Mouse (Mus musculus) midbrain, embryonic 14.5 days (tissue): ENCODE data around the gene Tsc22d3. TPM values are rescaled to one million over a fixed set of nuclear protein-coding genes. Genes with fewer than 3 reads are reported as not detected.

Experiments used
- ATAC-seq: fragments of 200-750 bp; cut with Nextera tagmentation; 2 replicates; pipeline ENCODE4 v1.8.0; 2017; ENCODE audit warnings: moderate number of reproducible peaks, moderate library complexity; ENCODE audit not compliant: low FRiP score, low TSS enrichment
- DNase-seq: peaks from one replicate; pipeline ENCODE4 v3.0.0-alpha.2; 2015
- H3K27ac ChIP-seq: fragments of 300-500 bp; sonication (generic); replicated peaks from 2 replicates; pipeline ENCODE4 v1.5.1; 2014; ENCODE audit warnings: mild to moderate bottlenecking, low read depth, low read length, moderate library complexity
- H3K27me3 ChIP-seq: fragments of 300-500 bp; sonication (generic); 2 replicates; pipeline ENCODE4 v1.6.1; 2014; ENCODE audit warnings: low read length, control low read depth, mixed read lengths; ENCODE audit not compliant: control insufficient read depth, insufficient read depth
- H3K36me3 ChIP-seq: fragments of 300-500 bp; sonication (generic); 2 replicates; pipeline ENCODE4 v1.6.1; 2014; ENCODE audit warnings: low read length, control low read depth; ENCODE audit not compliant: control insufficient read depth, insufficient read depth
- H3K4me1 ChIP-seq: fragments of 300-500 bp; sonication (generic); 2 replicates; pipeline ENCODE4 v1.6.1; 2014; ENCODE audit warnings: mild to moderate bottlenecking, antibody characterized with exemption, low read length, control low read depth; ENCODE audit not compliant: control insufficient read depth, insufficient read depth
- H3K4me2 ChIP-seq: fragments of 300-500 bp; sonication (generic); 2 replicates; pipeline ENCODE4 v1.6.1; 2014; ENCODE audit warnings: mild to moderate bottlenecking, low read length, moderate library complexity
- H3K4me3 ChIP-seq: fragments of 300-500 bp; sonication (generic); replicated peaks from 2 replicates; pipeline ENCODE4 v1.5.1; 2014; ENCODE audit warnings: low read depth, low read length
- H3K9ac ChIP-seq: fragments of 300-500 bp; sonication (generic); replicated peaks from 2 replicates; pipeline ENCODE4 v1.6.1; 2014; ENCODE audit warnings: mild to moderate bottlenecking, low read length, moderate library complexity
- H3K9me3 ChIP-seq: fragments of 300-500 bp; sonication (generic); 2 replicates; pipeline ENCODE4 v1.6.1; 2016; ENCODE audit warnings: low read length, control low read depth, mixed read lengths; ENCODE audit not compliant: control insufficient read depth
- WGBS: fragments of 180-500 bp; shearing (Covaris S2); extraction: QIAGEN DNeasy Blood & Tissue Kit; methylation state at CpG from one replicate; pipeline ENCODE4 v1.1.7; 2014; 5-methylcytosine and 5-hydroxymethylcytosine counted together
- polyA plus RNA-seq: library from polyadenylated mRNA; unstranded; fragments of >200 nt; fragmentation: Nextera tagmentation; extraction: Ambion mirVana; gene quantifications from 2 replicates; pipeline ENCODE4 v1.2.1, GENCODE M21; 2014

Gene Tsc22d3
- polyA plus RNA-seq, 1 experiment from 2014 or later = 127 TPM

DNA sequence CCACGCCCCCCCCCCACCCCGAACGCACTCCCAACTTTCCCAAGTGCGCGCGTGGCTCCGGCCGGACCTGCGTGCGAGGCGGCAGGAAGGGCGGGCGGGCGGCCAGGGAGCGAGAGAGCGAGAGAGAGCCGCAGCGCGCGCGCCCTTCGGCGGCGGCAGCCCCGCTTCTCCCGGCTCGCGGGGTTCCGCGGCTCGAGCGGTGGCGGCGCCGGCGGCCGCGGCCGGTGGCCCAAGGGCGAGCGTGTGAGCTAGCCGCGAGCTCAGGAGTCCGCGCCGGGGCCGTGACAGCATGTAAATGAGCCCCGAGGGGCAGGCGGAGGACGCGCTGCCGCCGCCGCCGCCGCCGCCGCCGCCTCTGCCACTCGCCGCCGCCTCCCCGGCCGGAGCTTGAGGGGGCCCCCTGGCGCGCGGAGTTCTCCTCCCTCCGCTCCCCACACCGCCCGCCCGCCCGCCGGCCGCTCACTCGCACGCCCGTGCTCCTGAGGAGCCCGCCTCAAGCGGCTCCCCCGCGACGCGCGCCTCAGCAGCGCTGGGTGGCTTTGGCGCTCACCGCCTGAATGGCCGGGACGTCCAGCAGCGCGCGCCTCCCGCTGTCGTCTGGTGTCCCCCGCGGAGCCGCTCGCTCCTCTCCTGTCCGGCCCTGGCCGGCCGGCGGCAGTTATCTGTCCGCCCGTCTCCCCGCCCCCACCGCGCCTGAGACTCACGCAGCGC lies 1.5 kb downstream of the Tsc22d3 start:
- Histone ChIP-seq H3K27ac (no peak overlapping the region), H3K9ac (0 out of 2 replicates have a peak overlapping the region, but pooled peaks have one; percentile 20), H3K4me2 (peak overlapping the region; percentile 73), H3K9me3 (no peaks in the 10 kb centered on the region), H3K27me3 (peaks cover 29% of the 10 kb centered on the region), H3K4me3 (peak overlapping the region; percentile 48), H3K4me1 (no peaks in the 10 kb centered on the region), H3K36me3 (no peaks in the 10 kb centered on the region)
- 22% methylated on average over 41 of the region's 109 CpGs for WGBS
- DNase-seq (peak; percentile 66), ATAC-seq (peak; percentile 78; the same call in 1 of the 2 replicates)

DNA sequence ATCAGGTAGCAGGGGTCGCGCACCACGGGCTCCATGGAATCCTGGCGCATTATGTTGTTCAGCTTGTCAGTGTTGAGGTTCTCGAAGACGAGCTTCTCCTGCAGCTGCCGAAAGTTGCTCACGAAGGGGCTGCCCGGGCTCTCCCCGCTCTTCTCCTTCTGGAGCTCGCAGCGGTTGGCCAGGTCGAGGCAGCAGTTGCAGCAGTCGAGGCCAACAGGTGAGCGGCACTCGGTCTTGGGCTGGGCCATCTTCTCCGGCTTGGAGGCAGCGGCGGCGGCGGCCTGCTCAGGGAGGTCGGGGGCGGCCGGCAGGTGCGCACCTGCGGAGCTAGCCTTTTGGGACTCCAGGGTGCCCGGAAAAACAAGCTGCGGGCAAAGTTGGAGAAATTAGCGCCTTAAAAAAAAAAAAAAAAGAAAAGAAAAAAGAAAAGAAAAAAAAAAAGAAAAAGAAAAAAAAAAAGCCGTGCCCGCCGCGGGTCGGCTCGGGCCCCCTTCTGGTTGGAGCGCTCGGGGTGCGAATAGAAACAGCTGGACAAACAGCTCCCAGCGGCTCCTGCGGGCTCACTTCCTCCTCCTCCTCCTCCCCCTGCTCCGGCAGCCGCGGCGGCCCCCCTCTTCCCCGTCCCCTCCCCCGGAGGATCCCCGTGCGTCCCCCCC lies 2.1 kb downstream of the Tsc22d3 start:
- no peaks in the 10 kb centered on the region for H3K9me3 ChIP-seq
- H3K36me3 ChIP-seq = no peaks in the 10 kb centered on the region
- H3K27me3 ChIP-seq = peaks cover 29% of the 10 kb centered on the region
- H3K4me1 ChIP-seq = no peaks in the 10 kb centered on the region
- 25% methylated on average over 35 of the region's 48 CpGs for WGBS
- no peak overlapping the region for H3K27ac ChIP-seq
- peak overlapping the region; percentile 73 for H3K4me2 ChIP-seq
- ATAC-seq (no peak), DNase-seq (peak; percentile 9)
- no peak overlapping the region for H3K9ac ChIP-seq
- H3K4me3 ChIP-seq = peak overlapping the region; percentile 48

DNA sequence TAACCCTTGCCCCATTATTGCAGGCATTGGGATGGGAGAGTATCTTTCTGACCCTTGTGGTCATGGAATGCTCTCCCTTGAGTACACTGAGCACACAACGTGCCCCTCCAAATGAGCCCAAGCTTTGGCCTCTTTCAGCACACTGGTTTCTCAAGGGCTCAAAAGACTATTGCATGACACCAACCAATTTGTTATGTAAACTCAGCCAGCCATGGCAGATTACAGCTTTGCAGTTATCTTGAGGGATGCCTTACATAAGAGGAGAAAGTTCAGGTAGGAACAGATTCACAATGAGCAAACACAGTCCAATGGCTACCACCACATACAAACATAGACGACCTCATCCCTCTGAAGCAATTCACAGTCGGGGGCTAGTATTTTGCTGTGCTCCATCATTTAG lies 9.3 kb downstream of the Tsc22d3 start:
- H3K4me1 ChIP-seq = no peaks in the 10 kb centered on the region
- no peak overlapping the region for H3K27ac ChIP-seq
- no peaks in the 10 kb centered on the region for H3K9me3 ChIP-seq
- DNase-seq = no peak
- H3K4me2 ChIP-seq = no peak overlapping the region
- no peak for ATAC-seq
- no peaks in the 10 kb centered on the region for H3K27me3 ChIP-seq
- 84% methylated on average over 3 of the region's 3 CpGs for WGBS
- H3K9ac ChIP-seq = no peak overlapping the region
- H3K36me3 ChIP-seq = no peaks in the 10 kb centered on the region
- no peak overlapping the region for H3K4me3 ChIP-seq

DNA sequence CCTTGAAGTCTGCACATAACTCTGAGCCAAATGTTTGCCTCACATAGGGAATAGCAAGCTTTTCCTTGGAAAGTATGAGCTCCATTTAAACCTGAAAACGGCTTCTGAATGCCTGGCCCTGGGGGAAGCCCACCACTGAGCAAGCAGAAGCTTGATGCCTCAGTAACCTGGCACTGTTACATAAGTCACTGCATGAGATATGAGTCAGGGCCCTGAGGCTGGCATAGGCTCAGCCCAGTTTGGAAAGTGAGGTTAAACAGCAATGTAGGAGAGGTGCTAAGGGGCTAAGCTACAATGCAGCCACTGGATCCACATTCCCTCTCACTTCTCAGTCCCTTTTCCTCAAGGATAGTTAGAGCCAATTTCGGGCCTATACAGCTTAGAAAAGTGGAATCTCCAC lies 10.3 kb downstream of the Tsc22d3 start:
- ATAC-seq (no peak), DNase-seq (no peak)
- Histone ChIP-seq H3K36me3 (no peaks in the 10 kb centered on the region), H3K4me2 (no peak overlapping the region), H3K9me3 (no peaks in the 10 kb centered on the region), H3K27me3 (no peaks in the 10 kb centered on the region), H3K9ac (no peak overlapping the region), H3K4me3 (no peak overlapping the region), H3K4me1 (no peaks in the 10 kb centered on the region), H3K27ac (no peak overlapping the region)
- WGBS = 79% methylated on average over 2 of the region's 2 CpGs

DNA sequence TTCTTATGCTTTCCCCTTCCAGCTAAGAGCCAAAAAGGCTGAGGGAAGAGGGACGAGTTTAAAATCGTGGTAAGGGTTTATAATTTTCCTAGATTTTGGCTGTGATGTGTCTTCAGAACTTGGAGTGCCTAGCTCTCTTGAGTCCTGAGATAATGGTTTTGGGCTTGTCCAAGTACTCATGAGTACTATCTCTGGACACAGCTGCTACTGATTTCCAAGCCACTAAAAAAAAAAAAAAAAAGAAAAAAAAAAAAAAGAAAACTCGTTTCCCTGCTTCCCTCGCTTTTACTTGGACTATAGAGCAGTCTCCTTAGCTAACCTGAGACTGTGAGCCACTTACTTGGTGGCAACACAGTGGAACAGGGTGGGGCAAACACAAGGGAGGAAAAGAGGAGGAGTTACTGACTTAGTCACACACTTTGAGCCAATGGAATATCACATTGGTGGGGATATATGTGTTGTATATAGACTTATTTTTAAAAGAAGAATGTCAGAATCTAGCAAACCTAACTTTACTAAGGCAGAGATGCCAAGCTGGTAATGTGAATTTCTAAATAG lies 11.2 kb downstream of the Tsc22d3 start:
- ATAC-seq (no peak), DNase-seq (no peak)
- Histone ChIP-seq H3K27ac (no peak overlapping the region), H3K9me3 (no peaks in the 10 kb centered on the region), H3K4me3 (no peak overlapping the region), H3K27me3 (no peaks in the 10 kb centered on the region), H3K4me2 (no peak overlapping the region), H3K36me3 (no peaks in the 10 kb centered on the region), H3K4me1 (no peaks in the 10 kb centered on the region), H3K9ac (no peak overlapping the region)
- WGBS = 71% methylated on average over 4 of the region's 4 CpGs

DNA sequence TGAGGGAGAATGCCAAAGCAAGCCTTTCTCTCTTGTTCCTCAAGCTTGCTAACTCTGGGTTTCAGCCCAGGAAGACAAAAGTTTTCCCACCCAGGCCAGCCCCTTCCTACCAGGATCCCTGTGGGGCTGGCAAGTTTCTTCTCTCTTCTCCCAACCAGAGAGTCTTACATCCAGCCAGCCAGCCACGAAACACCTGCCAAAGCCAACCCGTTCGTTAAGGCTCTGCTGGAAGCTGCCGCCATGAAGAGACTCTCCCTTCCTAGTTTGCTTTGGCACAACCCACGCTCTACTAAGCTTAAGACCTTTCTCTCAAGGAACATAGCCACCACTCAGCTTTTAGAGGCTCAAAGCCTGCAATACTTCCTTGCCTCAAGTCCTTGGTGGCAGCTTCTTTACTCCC lies 11.9 kb downstream of the Tsc22d3 start:
- Histone ChIP-seq H3K27ac (no peak overlapping the region), H3K9me3 (no peaks in the 10 kb centered on the region), H3K36me3 (no peaks in the 10 kb centered on the region), H3K4me1 (no peaks in the 10 kb centered on the region), H3K27me3 (no peaks in the 10 kb centered on the region), H3K4me3 (no peak overlapping the region), H3K4me2 (no peak overlapping the region), H3K9ac (no peak overlapping the region)
- WGBS = 70% methylated on average over 5 of the region's 5 CpGs
- ATAC-seq (no peak), DNase-seq (no peak)

DNA sequence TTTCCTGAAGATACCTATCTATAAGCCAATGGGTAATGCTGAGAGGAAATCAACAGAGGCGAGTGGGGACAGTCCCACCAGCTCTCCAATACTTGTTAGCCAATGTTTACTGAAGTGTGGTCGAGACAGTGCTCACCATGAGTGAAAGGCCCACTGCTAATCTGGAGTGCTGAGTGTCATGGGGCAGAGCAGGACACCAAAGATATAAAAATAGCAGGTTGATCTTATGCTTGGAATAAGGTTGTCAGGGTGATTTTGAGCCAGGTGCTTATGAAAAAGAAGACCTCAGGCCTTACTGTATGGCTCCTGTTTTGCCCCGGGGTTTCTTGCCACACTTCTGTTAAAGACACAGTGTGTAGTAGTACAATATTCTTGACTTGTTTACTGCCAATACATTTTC lies 20.0 kb downstream of the Tsc22d3 start:
- Histone ChIP-seq H3K27ac (no peak overlapping the region), H3K9ac (no peak overlapping the region), H3K27me3 (peaks cover 8% of the 10 kb centered on the region), H3K36me3 (no peaks in the 10 kb centered on the region), H3K4me3 (no peak overlapping the region), H3K4me2 (no peak overlapping the region), H3K4me1 (no peaks in the 10 kb centered on the region), H3K9me3 (no peaks in the 10 kb centered on the region)
- ATAC-seq = no peak
- 75% methylated on average over 3 of the region's 3 CpGs for WGBS
- DNase-seq = no peak

DNA sequence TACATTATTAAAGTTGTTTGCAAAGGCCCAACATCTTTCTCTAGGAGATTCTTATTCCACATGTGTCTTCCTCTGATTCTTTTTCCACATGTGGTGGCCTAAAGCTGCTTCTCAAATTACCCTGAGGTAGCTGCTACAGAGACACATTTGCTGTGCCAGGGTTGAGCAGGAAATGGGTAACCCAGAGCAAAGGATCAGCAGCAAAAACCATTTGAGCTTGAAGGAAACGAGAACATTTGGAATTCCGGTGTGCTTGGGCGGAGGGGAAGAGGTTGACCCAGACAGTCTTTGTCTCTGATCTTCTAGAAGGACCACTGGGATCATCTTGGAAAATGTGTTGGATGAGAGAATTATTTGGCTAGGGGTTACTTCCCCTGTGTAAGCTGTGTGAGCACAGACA lies 24.8 kb downstream of the Tsc22d3 start:
- H3K4me3 ChIP-seq = no peak overlapping the region
- H3K4me1 ChIP-seq = no peaks in the 10 kb centered on the region
- 78% methylated on average over 3 of the region's 3 CpGs for WGBS
- H3K4me2 ChIP-seq = no peak overlapping the region
- DNase-seq (no peak), ATAC-seq (no peak)
- 0 out of 2 replicates have a peak, but pooled peaks cover 4% of the 10 kb centered on the region for H3K27me3 ChIP-seq
- no peaks in the 10 kb centered on the region for H3K9me3 ChIP-seq
- no peak overlapping the region for H3K9ac ChIP-seq
- no peak overlapping the region for H3K27ac ChIP-seq
- H3K36me3 ChIP-seq = no peaks in the 10 kb centered on the region

DNA sequence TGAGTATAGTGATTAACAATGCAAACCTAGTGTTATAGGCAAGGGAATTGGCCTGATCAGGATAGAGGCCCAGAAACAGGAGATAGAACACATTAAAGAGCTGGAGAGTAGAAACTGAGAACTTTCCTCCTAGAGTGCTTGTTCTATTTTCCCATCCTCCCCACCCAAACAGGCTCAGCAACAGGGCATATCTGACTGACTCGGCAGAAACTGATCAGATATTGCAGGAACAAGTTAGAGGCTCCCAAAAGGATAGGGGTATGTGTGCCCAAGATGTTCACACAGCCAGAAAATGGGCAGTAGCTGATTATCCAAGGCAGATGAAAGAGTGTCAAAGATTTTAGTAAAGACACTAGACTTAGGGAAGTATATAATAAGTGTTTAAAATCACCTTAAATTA lies 25.3 kb downstream of the Tsc22d3 start:
- Histone ChIP-seq H3K4me3 (no peak overlapping the region), H3K4me2 (no peak overlapping the region), H3K27me3 (0 out of 2 replicates have a peak, but pooled peaks cover 4% of the 10 kb centered on the region), H3K27ac (no peak overlapping the region), H3K36me3 (no peaks in the 10 kb centered on the region), H3K9ac (no peak overlapping the region), H3K4me1 (no peaks in the 10 kb centered on the region), H3K9me3 (no peaks in the 10 kb centered on the region)
- WGBS = 59% methylated on average over 1 of the region's 1 CpGs
- ATAC-seq = no peak
- DNase-seq = no peak
